Mouse (Mus musculus) monocyte, adult 5-6 weeks (primary cell): ENCODE data around the gene Cd164. TPM values are rescaled to one million over a fixed set of nuclear protein-coding genes. Genes with fewer than 3 reads are reported as not detected.

Experiments used
- ATAC-seq: fragments of 153-309, 156-312 bp; replicated peaks from 2 replicates; pipeline ENCODE4 v1.8.0; 2017; ENCODE audit warnings: mild to moderate bottlenecking; ENCODE audit not compliant: low TSS enrichment, insufficient number of reproducible peaks, severe bottlenecking, poor library complexity, low FRiP score
- total RNA-seq: library from RNA; stranded (forward); fragments of 200-1000, 200-491, 200-594 nt; gene quantifications from 3 replicates; pipeline ENCODE4 v1.2.3, GENCODE M21; 2017

Gene Cd164
- total RNA-seq, 1 experiment from 2014 or later = 92.3 TPM

DNA sequence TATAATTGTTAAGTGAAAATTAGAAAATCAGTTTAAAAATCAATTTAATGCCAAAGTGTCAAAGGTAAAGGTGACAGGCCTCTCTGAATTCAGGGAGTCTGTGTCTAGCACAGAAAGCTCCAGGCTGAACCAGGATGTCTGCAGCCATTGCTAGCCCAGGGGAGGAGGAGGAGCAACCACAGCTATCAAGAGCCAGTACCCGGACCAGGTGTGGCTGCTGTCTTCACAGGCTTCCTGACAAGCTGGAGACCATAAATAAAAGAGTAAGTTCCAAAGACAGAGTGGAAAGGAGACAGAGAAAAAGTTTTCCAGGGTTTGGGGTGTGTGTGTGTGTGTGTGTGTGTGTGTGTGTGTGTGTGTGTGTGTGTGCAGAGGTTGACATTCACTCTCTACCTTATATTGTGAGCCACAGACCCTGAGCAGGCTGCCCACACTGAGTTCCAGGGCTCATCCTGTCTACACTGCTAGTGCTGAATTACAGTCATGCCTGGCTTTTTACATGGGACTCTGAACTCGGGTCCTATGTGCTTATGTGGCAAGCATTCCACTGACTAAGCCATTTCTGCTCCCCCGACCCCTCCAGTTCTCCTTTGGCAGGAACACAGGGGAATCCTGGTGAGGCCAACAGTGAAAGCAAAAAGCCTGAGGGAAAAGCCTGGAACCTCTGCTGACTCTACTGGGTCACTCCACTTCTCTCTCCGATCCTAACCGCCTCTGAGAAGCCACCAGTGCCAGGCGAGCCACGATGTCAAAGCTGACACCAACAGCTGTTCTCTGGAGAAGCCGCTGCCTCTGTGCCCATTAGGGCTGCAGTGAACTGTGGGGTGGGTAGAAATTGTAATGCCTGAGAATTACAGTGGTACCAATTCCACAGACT, 56.5 kb downstream of the Cd164 start:
- ATAC-seq = no peak

DNA sequence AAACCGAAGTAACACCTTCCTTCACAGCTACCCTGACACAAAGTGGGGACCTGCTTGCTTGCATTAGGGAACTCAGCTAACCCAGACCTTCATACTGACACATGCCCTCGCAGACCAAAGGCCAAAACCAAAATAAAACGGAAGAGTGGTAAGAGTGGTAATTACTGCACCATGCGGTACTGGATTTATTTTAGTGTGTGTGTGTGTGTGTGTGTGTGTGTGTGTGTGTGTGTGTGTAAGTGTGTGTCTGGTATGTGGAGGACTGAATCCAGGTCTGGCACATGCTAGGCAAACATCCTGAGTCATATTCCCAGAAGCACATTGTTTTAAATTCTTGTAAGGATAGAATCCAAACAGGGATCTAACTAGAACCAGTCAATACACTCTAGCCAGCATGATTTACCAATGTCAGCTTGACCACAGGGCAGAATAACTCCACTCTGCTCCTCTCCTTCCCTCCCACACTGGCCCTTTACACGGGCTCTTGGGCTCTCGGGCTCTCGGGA, 57.2 kb downstream of the Cd164 start:
- no peak for ATAC-seq

GRCm38 (mm10) chr10:41578541-41578940, 59.3 kb downstream of the Cd164 start:
- ATAC-seq = no peak

DNA sequence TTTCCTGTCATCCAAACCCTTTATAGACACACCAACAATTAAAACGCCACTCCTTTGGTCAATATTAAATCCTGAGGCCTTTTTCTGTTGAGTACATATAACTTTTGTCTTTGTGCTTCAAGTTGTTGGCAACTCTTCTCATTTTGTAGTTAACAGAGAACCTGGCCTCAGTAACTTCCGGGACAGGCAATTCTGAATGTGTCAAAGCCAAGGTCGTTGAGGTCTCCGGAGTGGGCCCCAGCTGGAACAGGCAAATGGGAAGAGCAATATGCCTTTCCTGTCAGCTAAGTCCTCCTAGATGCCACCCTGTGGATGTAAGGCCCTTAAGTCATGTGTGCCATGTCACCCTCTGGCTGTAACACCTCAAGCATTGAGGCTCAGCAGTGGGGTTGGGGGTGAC, 61.2 kb downstream of the Cd164 start:
- no peak for ATAC-seq

Other genes starting within 250 kb of the Cd164 start
- gene Fig4, start 216.2 kb upstream of the Cd164 start, total RNA-seq = 27.8 to 32.2 TPM (median 32.2 TPM) in 3 replicates
- 0.10 TPM in 1 of 3 replicates, not detected in the others for gene Ak9, start 215.4 kb upstream of the Cd164 start, total RNA-seq
- gene Zbtb24, start 69.0 kb upstream of the Cd164 start, total RNA-seq = 36.0 to 44.2 TPM (median 40.6 TPM) in 3 replicates
- gene Mical1, start 43.1 kb upstream of the Cd164 start, total RNA-seq = 112 to 198 TPM (median 125 TPM) in 3 replicates
- 15.5 to 32.5 TPM (median 20.3 TPM) in 3 replicates for gene Smpd2, start 29.0 kb upstream of the Cd164 start, total RNA-seq
- gene Ppil6, start 29.0 kb upstream of the Cd164 start, total RNA-seq = 0.58 TPM in 1 of 3 replicates, not detected in the others
- 0.78 TPM in 1 of 3 replicates, not detected in the others for gene Ccdc162, start 197.2 kb downstream of the Cd164 start, total RNA-seq